Mouse (Mus musculus): Measurements from ENCODE around the gene Rbfox1.

Gene Rbfox1

GRCm38 (mm10) chr16:5992045-5993011, 107.2 kb downstream of the Rbfox1 start:
- peak; percentile 54 for DNase-seq (ENCODE audit: low read depth, low spot score)

GRCm38 (mm10) chr16:5997136-5997535, 112.0 kb downstream of the Rbfox1 start:
- DNase-seq (ENCODE audit: low read depth, low spot score) = no peak

GRCm38 (mm10) chr16:5997651-5998050, 112.5 kb downstream of the Rbfox1 start:
- no peak for DNase-seq (ENCODE audit: low read depth, low spot score)

- DNase-seq (ENCODE audit: low read depth, low spot score) = no peak
Measured at GRCm38 (mm10) chr16:6000016-6000415, 114.9 kb downstream of the Rbfox1 start.

GRCm38 (mm10) chr16:6006996-6007395, 121.8 kb downstream of the Rbfox1 start:
- DNase-seq (ENCODE audit: low read depth, low spot score) = no peak

- DNase-seq (ENCODE audit: low read depth, low spot score) = no peak
Measured at GRCm38 (mm10) chr16:6012853-6013252, 127.7 kb downstream of the Rbfox1 start.

- peak; percentile 84 for DNase-seq (ENCODE audit: low read depth, low spot score)
Measured at GRCm38 (mm10) chr16:6018639-6019038, 133.5 kb downstream of the Rbfox1 start.

GRCm38 (mm10) chr16:6019361-6019760, 134.2 kb downstream of the Rbfox1 start:
- no peak for DNase-seq (ENCODE audit: low read depth, low spot score)

- no peak for DNase-seq (ENCODE audit: low read depth, low spot score)
Measured at GRCm38 (mm10) chr16:6031280-6031679, 146.1 kb downstream of the Rbfox1 start.

GRCm38 (mm10) chr16:6032563-6032962, 147.4 kb downstream of the Rbfox1 start:
- no peak for DNase-seq (ENCODE audit: low read depth, low spot score)

- no peak for DNase-seq (ENCODE audit: low read depth, low spot score)
Measured at GRCm38 (mm10) chr16:6034876-6035275, 149.7 kb downstream of the Rbfox1 start.

- DNase-seq (ENCODE audit: low read depth, low spot score) = peak; percentile 58
Measured at GRCm38 (mm10) chr16:6037009-6037408, 151.9 kb downstream of the Rbfox1 start.

- DNase-seq (ENCODE audit: low read depth, low spot score) = peak; percentile 82
Measured at GRCm38 (mm10) chr16:6042766-6043165, 157.6 kb downstream of the Rbfox1 start.

- no peak for DNase-seq (ENCODE audit: low read depth, low spot score)
Measured at GRCm38 (mm10) chr16:6048601-6049000, 163.4 kb downstream of the Rbfox1 start.

- DNase-seq (ENCODE audit: low read depth, low spot score) = no peak
Measured at GRCm38 (mm10) chr16:6062495-6062894, 177.3 kb downstream of the Rbfox1 start.

GRCm38 (mm10) chr16:6065481-6065880, 180.3 kb downstream of the Rbfox1 start:
- no peak for DNase-seq (ENCODE audit: low read depth, low spot score)

- DNase-seq (ENCODE audit: low read depth, low spot score) = peak; percentile 74
Measured at GRCm38 (mm10) chr16:6075442-6076050, 190.4 kb downstream of the Rbfox1 start.

- DNase-seq (ENCODE audit: low read depth, low spot score) = no peak
Measured at GRCm38 (mm10) chr16:6079017-6079416, 193.9 kb downstream of the Rbfox1 start.

- DNase-seq (ENCODE audit: low read depth, low spot score) = no peak
Measured at GRCm38 (mm10) chr16:6084701-6085365, 199.7 kb downstream of the Rbfox1 start.

GRCm38 (mm10) chr16:6086200-6086599, 201.0 kb downstream of the Rbfox1 start:
- peak; percentile 21 for DNase-seq (ENCODE audit: low read depth, low spot score)

GRCm38 (mm10) chr16:6091326-6092123, 206.4 kb downstream of the Rbfox1 start:
- no peak for DNase-seq (ENCODE audit: low read depth, low spot score)
